Mouse (Mus musculus): ENCODE measurements at regions not wholly inside any gene's neighbourhood (a gene's known extent, or its start where the extent isn't known, plus 50 kb on each side); places are given as distances from the start of the nearest gene placed in this dataset.

DNA sequence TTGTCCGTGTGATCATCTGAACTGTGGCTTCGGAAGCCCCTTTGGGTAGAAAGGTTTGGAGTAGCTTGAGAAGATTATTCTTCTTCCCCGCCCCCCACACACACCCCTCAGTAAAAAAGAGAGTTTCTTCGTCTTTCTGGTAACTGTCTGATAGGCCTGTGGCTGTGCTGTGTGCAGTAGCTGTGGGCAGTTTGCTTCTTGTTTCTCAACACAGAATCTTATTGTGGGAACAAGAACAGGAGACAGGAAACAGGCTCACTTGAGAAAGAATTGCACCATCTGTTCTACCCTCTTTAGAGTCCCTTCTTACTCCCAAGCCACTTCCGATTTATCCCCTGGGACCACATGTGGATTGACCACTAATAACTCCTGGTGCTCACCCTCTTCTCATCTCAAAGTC is 140.5 kb downstream of the BC067074 start:
- Histone ChIP-seq H3K27ac (no peak overlapping the region), H3K4me1 (replicated peaks; ENCODE audit: insufficient read depth, low read length) (no peaks in the 10 kb centered on the region), H3K9ac (ENCODE audit: low read depth, low read length) (no peak overlapping the region), H3K4me3 (replicated peaks; ENCODE audit: low read depth, low read length) (no peak overlapping the region), H3K4me2 (ENCODE audit: low read length) (no peak overlapping the region), H3K9me3 (replicated peaks; ENCODE audit: low read length) (no peaks in the 10 kb centered on the region), H3K36me3 (ENCODE audit: insufficient read depth, low read length) (no peaks in the 10 kb centered on the region), H3K27me3 (ENCODE audit: insufficient read depth, low read length) (no peaks in the 10 kb centered on the region)
- ATAC-seq (replicated peaks; ENCODE audit: low FRiP score, low read depth), result no peak
- TF ChIP-seq CTCF (IDR thresholded peaks at IDR 0.05; ENCODE audit: low read depth), result no peak
- WGBS, result 77% methylated on average over 5 of the region's 5 CpGs
- no peak for DNase-seq (ENCODE audit: low spot score)

GRCm38 (mm10) chr13:113429615-113430014 is 136.7 kb downstream of the BC067074 start:
- Histone ChIP-seq H3K9ac (ENCODE audit: low read depth, low read length) (no peak overlapping the region), H3K36me3 (ENCODE audit: insufficient read depth, low read length) (no peaks in the 10 kb centered on the region), H3K4me2 (ENCODE audit: low read length) (no peak overlapping the region), H3K27ac (no peak overlapping the region), H3K27me3 (ENCODE audit: insufficient read depth, low read length) (no peaks in the 10 kb centered on the region), H3K4me3 (replicated peaks; ENCODE audit: low read depth, low read length) (no peak overlapping the region), H3K4me1 (replicated peaks; ENCODE audit: insufficient read depth, low read length) (no peaks in the 10 kb centered on the region), H3K9me3 (replicated peaks; ENCODE audit: low read length) (no peaks in the 10 kb centered on the region)
- WGBS, result 44% methylated on average over 3 of the region's 3 CpGs
- DNase-seq (ENCODE audit: low spot score) (peak; percentile 15), ATAC-seq (replicated peaks; ENCODE audit: low FRiP score, low read depth) (no peak)
- TF ChIP-seq CTCF (IDR thresholded peaks at IDR 0.05; ENCODE audit: low read depth), result peak; percentile 64
